Mouse (Mus musculus): ENCODE data around the gene Tmem41b.

- TF ChIP-seq GATA1 (IDR thresholded peaks at IDR 0.05; ENCODE audit: low read length) (no peak), TAL1 (IDR thresholded peaks at IDR 0.05; ENCODE audit: low read length) (no peak)
Observed at GRCm38 (mm10) chr7:109991286-109991685, 4.6 kb upstream of the Tmem41b start.

Measured in erythroblast, embryonic 14.5 days (primary cell).